In the genomic region with DNA sequence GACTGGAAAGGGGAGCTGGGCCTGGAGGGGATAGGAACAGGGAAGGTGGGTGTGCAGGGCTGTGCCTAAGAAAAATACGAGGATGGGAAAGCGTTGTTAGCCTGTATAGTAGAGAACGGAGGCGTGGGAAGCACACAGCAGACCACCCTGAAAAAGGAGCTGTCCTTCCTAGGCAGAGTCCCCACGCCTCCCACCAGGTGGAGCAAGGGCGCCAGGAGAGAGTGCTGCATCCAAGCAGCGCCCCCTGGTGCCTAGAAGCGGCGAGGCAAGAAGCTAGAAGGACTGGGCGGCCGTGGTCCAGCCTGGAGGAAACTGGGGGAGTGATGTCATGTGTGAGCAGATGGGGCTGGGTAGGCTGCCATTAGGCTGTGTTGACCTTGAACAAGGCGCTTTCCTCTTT, we compare ENCODE assay signal across 8 mouse cellular contexts.
DNase-seq lines count a peak whose midpoint lies in the region; ATAC-seq and TF ChIP-seq lines count a peak whose summit lies in the region.

No protein-coding gene starts in this region.

- ATAC-seq in embryonic facial prominence, embryonic 12.5 days (ENCODE audit: insufficient number of reproducible peaks, insufficient read depth, low FRiP score, low TSS enrichment) = peak; percentile 50
- ATAC-seq in limb, embryonic 11.5 days (ENCODE audit: insufficient number of reproducible peaks, low FRiP score, low TSS enrichment, low read depth) = peak; percentile 77
- ATAC-seq in midbrain, embryonic 13.5 days = peak; percentile 86

- peak overlapping the region; percentile 67 for H3K4me2 ChIP-seq in embryonic facial prominence, embryonic 12.5 days (replicated peaks)
- peak overlapping the region; percentile 91 for H3K4me2 ChIP-seq in limb, embryonic 11.5 days (ENCODE audit: low read depth, severe bottlenecking)
- H3K4me2 ChIP-seq in midbrain, embryonic 13.5 days (replicated peaks) = peak overlapping the region; percentile 95

- H3K27me3 ChIP-seq in embryonic facial prominence, embryonic 12.5 days = peaks cover 5% of the 10 kb centered on the region; the same call in 1 of the 2 replicates
- peaks cover 5% of the 10 kb centered on the region; the same call in 1 of the 2 replicates for H3K27me3 ChIP-seq in limb, embryonic 11.5 days (ENCODE audit: control insufficient read depth, insufficient read depth, low read length)
- no peaks in the 10 kb centered on the region for H3K27me3 ChIP-seq in midbrain, embryonic 13.5 days
- peaks cover 6% of the 10 kb centered on the region; the same call in 1 of the 2 replicates for H3K27me3 ChIP-seq in small intestine, adult 2 months (ENCODE audit: control insufficient read depth, insufficient read depth, low read length)

- peak overlapping the region; percentile 79 for H3K4me3 ChIP-seq in embryonic facial prominence, embryonic 12.5 days
- H3K4me3 ChIP-seq in limb, embryonic 11.5 days (ENCODE audit: low read depth, low read length) = peak overlapping the region; percentile 61
- H3K4me3 ChIP-seq in midbrain, embryonic 13.5 days (replicated peaks) = peak overlapping the region; percentile 73
- H3K4me3 ChIP-seq in small intestine, adult 2 months (ENCODE audit: low read depth, low read length) = peak overlapping the region; percentile 79

- no peak for TF ChIP-seq POLR2A in small intestine, adult 2 months (IDR thresholded peaks at IDR 0.05; ENCODE audit: low read depth, low read length)

- no peak overlapping the region for H3K27ac ChIP-seq in embryonic facial prominence, embryonic 12.5 days
- no peak overlapping the region for H3K27ac ChIP-seq in limb, embryonic 11.5 days (replicated peaks; ENCODE audit: low read depth, low read length)
- H3K27ac ChIP-seq in midbrain, embryonic 13.5 days = peak overlapping the region; percentile 36
- no peak overlapping the region for H3K27ac ChIP-seq in small intestine, adult 2 months (ENCODE audit: insufficient read depth, low read depth, low read length)

- H3K4me1 ChIP-seq in embryonic facial prominence, embryonic 12.5 days = peaks cover 12% of the 10 kb centered on the region; the same call in 1 of the 2 replicates
- peaks cover 8% of the 10 kb centered on the region for H3K4me1 ChIP-seq in limb, embryonic 11.5 days (ENCODE audit: control insufficient read depth, insufficient read depth, low read length)
- peaks cover 25% of the 10 kb centered on the region for H3K4me1 ChIP-seq in midbrain, embryonic 13.5 days (replicated peaks)
- H3K4me1 ChIP-seq in small intestine, adult 2 months (ENCODE audit: control insufficient read depth, insufficient read depth, insufficient read length, low read length) = peaks cover 9% of the 10 kb centered on the region

- H3K9ac ChIP-seq in embryonic facial prominence, embryonic 12.5 days = 0 out of 2 replicates have a peak overlapping the region, but pooled peaks have one; percentile 69
- no peak overlapping the region for H3K9ac ChIP-seq in limb, embryonic 11.5 days (ENCODE audit: low read length)
- H3K9ac ChIP-seq in midbrain, embryonic 13.5 days (replicated peaks) = peak overlapping the region; percentile 89

- TF ChIP-seq CTCF in small intestine, adult 2 months (IDR thresholded peaks at IDR 0.05; ENCODE audit: extremely low read depth, insufficient read length, insufficient replicate concordance, low read depth, low read length) = peak; percentile 100

- 2% methylated on average over 12 of the region's 12 CpGs for WGBS in embryonic facial prominence, embryonic 12.5 days
- 3% methylated on average over 12 of the region's 12 CpGs for WGBS in limb, embryonic 11.5 days
- whole genome bisulfite sequencing in midbrain, embryonic 13.5 days = 3% methylated on average over 12 of the region's 12 CpGs
- WGBS in small intestine, adult 2 months = under 1% methylated on average over 12 of the region's 12 CpGs

- no peaks in the 10 kb centered on the region for H3K36me3 ChIP-seq in embryonic facial prominence, embryonic 12.5 days
- no peaks in the 10 kb centered on the region for H3K36me3 ChIP-seq in limb, embryonic 11.5 days (ENCODE audit: control insufficient read depth, insufficient read depth, low read length)
- H3K36me3 ChIP-seq in midbrain, embryonic 13.5 days = no peaks in the 10 kb centered on the region
- no peaks in the 10 kb centered on the region for H3K36me3 ChIP-seq in small intestine, adult 2 months (ENCODE audit: control insufficient read depth, insufficient read depth, low read length)

- H3K9me3 ChIP-seq in embryonic facial prominence, embryonic 12.5 days = no peaks in the 10 kb centered on the region
- no peaks in the 10 kb centered on the region for H3K9me3 ChIP-seq in limb, embryonic 11.5 days (ENCODE audit: control insufficient read depth, low read length)
- H3K9me3 ChIP-seq in midbrain, embryonic 13.5 days = no peaks in the 10 kb centered on the region

- peak; percentile 61 for DNase-seq in 3134 (ENCODE audit: extremely low read depth, insufficient read length, low spot score)
- peak; percentile 93 to 96 for DNase-seq in adrenal gland, postnatal 36 days
- DNase-seq in heart, adult 18-20 months = peak; percentile 92 to 97
- peak; percentile 90 for DNase-seq in kidney, adult 18-20 months
- peak; percentile 97 for DNase-seq in limb, embryonic 11.5 days (ENCODE audit: low spot score)
